Mouse (Mus musculus) forelimb bud, embryonic 11.5 days (tissue): ENCODE measurements around the gene Gm20823.
"Not testable (repeated sequence)": the region's sequence is repeated elsewhere in the genome, so short reads cannot be mapped to it uniquely, and the experiment has no call there.

Source experiments
- DNase-seq: peaks from one replicate; pipeline ENCODE4 v3.0.0-alpha.2; 2012; ENCODE audit warnings: low read depth, low spot score

The Gm20823 gene

GRCm38 (mm10) chrY:62464745-62465144 lies at the start of gene Gm20823:
Gm20823 (minus strand) TSS chrY:62464845.
- not testable (repeated sequence) for DNase-seq
